Mouse (Mus musculus) heart, postnatal 4 days (tissue): ENCODE measurements around the gene Pusl1. TPM values are rescaled to one million over a fixed set of nuclear protein-coding genes. Genes with fewer than 3 reads are reported as not detected.

Experiments
- DNase-seq: peaks from one replicate; pipeline ENCODE4 v3.0.0; 2021
- total RNA-seq, 2 experiments: library from RNA; stranded (reverse); gene quantifications; 2 replicates each; pipeline ENCODE4 v1.2.3; 2021

The Pusl1 gene
- 10 to 100 TPM; 18.3 to 23.1 TPM for total RNA-seq

GRCm38 (mm10) chr4:155891551-155892001 is at the start of gene Pusl1, which contains the start of gene Acap3:
TSS of gene Pusl1 (minus strand) at chr4:155891781.
TSS of gene Acap3 (plus strand) at chr4:155891822.
- DNase-seq: peak; percentile 98

- no peak for DNase-seq
Measured at GRCm38 (mm10) chr4:155932031-155932430, 40.5 kb upstream of the Pusl1 start.

GRCm38 (mm10) chr4:155908751-155909150 is 17.2 kb upstream of the Pusl1 start:
- peak; percentile 3 for DNase-seq

GRCm38 (mm10) chr4:155908281-155908680 is 16.7 kb upstream of the Pusl1 start:
- peak; percentile 4 for DNase-seq

DNA sequence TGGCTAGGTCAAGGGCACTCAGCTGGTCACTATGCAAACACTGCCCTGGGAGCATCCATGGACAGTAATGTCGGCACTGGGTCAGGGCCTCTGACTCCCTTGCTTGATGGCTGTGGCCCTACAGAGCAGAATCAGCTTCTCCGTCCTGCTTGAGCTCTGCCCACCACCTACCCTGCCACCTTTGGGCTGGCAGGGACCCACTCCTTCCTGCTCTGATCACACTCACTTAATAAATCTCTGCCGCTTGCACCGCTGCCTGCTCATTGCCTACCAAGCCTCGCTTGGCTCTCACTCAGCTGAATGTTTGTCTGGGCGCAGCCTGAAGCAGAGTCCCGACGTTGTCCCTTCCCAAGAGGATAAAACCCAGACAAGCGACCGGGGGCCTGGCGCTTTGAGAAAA is 15.4 kb upstream of the Pusl1 start:
- no peak for DNase-seq

GRCm38 (mm10) chr4:155906125-155906524 is 14.5 kb upstream of the Pusl1 start:
- peak; percentile 3 for DNase-seq

DNA sequence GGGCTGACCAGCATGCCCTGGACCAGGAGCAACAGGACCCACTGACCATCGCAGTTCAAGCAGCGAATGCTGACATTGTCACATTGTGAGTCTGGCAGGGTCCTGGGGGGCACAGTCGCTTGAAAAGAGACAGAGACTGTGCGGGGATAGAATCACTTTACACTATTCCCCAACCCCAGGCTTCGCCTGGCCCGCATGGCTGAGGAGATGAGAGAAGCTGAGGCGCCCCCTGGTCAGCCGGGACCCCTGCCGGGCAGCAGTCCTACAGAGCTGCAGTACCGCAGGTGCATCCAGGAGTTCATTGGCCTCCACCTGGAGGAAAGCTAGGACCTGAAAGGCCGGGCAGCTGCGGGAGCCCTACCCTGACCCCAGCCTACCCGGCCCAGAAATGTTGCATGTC is 14.1 kb upstream of the Pusl1 start:
- peak; percentile 5 for DNase-seq

DNA sequence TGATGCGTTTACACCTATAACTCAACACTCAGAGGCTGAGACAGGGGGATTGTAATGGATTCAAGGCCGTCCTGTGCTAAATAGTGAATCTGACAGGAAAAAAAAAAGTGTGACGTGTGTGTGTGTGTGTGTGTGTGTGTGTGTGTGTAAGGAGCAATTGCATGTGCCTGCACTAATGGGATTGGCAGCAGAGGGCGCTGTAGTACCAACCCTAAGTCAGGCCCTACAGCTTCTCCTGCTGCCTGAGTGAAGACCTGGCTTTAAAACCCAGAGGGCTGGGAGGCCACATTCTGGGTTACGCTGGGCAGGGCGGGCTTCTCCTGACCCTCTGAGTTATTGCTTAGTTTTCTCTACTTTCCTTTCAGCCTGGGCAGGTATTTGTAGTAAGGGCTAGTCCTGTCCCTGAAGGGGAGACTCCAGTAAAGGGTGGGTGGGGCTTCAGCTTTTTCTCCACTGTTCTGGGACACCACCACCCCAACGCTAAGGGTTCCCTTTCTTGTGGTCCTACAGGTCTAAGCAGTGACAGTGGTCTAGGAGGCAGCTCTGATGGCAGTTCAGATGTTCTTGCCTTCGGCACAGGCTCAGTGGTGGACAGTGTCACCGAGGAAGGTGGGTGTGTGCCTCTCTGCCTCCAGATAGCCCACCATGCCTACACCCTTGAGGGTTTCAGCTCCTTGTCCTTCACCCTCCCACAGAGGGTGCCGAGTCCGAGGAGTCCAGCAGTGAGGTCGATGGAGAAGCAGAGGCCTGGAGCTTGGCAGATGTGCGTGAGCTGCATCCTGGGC is 12.9 kb upstream of the Pusl1 start:
- peak; percentile 21 for DNase-seq

GRCm38 (mm10) chr4:155903246-155903645 is 11.7 kb upstream of the Pusl1 start:
- DNase-seq: peak; percentile 3

GRCm38 (mm10) chr4:155901205-155901604 is 9.6 kb upstream of the Pusl1 start:
- DNase-seq: peak; percentile 61

DNA sequence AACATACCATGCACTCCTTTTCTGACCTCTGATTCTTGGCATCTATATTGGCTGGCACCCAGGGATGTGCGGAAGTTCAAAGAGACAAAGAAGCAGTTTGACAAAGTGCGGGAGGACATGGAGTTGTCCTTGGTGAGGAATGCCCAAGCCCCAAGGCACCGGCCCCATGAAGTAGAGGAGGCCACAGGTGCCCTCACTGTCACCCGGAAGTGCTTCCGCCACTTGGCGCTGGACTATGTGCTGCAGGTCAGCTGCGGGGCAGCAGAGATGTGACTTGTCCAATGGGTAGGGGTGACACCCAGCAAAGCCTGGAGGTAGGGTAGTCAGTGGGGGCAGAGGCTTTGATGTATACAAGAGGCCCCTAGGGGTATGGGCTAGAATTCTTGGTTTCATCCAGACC is 7.8 kb upstream of the Pusl1 start:
- peak; percentile 4 for DNase-seq

DNA sequence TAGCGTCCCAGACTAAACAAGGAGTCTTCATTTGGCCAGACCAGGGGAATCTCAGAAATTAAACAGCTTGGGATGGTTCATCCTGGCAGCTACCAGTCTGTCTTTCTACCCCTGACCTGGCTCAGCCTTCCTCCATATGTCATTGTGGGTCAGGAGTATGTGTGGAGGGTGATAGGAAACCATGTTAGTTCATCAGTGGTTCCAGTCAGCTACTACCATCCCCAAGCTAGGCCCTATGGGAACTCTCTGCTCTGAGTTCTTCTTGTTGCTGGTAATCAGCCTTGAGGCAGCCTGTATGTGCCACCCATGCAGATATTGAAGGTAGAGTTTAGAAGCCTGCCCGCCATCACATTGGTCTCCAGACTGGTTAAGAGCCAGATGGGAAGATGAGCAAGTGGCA is 6.7 kb upstream of the Pusl1 start:
- DNase-seq: no peak

DNA sequence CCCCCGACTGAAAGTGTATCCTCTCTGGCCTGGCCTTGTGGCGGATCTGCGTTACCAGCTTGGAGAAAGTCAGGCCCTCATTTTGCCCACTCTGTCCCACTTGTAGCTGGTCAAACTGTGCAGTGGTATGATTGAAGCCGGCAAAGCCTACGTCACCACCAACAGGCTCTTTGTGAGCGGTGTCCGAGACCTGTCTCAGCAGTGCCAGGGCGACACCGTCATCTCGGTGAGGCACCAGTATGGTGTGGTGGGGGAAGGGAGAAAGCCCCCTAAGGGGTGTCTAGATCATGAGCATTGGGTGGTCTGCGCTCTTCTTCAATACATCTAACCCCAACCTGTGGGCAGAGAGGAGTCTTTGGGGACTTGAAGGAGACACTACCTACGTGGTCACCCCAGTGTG is 4.9 kb upstream of the Pusl1 start:
- peak; percentile 3 for DNase-seq

DNA sequence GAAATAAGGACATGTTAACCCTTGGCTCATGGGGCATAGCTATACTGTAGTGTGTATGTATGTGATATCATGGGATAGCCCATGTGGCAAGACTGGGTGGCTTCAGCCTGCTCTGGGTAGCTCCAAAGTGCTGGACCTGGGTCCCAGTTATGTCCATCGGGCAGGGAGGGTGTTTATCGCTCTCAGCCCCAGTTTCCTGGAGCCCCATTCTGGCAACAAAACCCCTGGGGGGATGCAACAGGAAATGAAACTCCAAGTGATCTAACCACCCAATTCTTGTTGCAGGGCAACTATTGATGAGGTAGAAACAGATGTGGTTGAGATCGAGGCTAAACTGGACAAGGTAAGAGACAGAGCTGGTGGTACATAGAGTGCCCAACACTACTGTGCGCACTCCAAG is 4.2 kb upstream of the Pusl1 start:
- peak; percentile 5 for DNase-seq

DNA sequence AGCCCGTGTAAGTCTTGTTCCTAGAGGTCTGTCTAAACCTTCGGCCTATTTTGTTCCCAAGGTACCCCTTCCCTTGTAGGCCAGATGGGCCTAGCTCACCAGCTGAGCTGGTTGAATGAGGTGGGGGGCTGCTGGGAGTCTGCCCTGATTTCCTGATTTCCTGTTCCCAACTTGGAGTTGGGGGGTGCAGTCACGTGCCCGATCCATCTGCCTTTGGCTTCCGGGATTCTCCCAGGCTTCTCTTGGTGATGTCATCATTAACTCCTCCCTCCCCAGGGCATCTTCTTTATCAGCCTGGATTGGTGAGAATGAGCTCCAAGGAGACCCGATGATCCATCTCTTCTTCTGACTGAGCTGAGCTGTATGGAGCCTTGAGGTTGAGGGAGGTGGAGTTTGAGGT is 3.6 kb upstream of the Pusl1 start:
- peak; percentile 67 for DNase-seq

DNA sequence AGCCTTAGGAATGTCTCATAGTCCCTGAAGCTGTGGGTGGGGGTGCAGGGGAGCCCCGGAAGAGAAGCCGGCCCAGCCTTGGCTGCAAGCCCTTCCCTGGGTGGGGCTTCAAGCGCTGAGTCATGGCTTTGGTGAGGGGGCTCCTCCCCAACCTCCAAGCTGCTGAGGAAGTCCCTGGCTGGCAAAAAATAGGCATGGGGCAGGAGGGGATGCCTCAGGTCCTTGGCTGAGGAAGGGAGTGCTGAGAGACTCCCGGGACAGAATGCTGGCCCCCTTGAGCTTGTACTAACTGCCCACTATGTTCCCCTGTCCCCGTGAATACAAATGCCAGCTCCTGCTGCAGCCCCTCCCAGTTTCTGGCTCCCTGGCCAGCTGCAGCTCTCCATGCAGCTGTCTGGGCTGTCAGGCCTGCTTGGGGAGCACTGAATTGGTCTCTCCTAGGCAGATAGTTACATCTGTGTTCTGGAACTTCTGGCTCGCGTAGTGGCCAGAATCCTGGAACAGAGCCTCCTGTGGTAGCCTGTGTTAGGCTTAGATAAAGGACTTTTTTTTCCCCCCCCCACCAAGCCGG is 2.8 kb upstream of the Pusl1 start:
- peak; percentile 74 for DNase-seq

DNA sequence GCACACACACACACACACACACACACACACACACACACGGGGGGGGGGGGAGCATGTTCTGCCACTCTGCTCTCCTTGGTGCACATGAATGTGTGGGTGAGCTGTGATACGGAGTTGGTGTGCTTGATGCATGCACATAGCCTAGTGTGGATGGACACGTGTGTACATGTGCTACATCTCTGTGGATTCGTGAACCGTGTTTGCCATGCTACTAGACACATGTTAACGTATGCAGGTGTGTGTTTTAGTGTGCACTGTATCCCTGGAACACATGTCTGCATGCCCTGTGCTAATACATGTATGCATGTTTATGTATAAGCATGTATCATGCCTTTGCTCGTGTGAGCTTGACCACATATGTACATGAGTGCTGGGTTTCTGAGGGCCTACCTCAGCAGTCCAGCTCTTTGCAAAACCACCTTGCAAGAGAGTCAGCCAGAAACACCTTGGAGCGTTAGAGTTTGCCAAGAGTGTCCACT is 1.7 kb upstream of the Pusl1 start:
- DNase-seq: peak; percentile 3

DNA sequence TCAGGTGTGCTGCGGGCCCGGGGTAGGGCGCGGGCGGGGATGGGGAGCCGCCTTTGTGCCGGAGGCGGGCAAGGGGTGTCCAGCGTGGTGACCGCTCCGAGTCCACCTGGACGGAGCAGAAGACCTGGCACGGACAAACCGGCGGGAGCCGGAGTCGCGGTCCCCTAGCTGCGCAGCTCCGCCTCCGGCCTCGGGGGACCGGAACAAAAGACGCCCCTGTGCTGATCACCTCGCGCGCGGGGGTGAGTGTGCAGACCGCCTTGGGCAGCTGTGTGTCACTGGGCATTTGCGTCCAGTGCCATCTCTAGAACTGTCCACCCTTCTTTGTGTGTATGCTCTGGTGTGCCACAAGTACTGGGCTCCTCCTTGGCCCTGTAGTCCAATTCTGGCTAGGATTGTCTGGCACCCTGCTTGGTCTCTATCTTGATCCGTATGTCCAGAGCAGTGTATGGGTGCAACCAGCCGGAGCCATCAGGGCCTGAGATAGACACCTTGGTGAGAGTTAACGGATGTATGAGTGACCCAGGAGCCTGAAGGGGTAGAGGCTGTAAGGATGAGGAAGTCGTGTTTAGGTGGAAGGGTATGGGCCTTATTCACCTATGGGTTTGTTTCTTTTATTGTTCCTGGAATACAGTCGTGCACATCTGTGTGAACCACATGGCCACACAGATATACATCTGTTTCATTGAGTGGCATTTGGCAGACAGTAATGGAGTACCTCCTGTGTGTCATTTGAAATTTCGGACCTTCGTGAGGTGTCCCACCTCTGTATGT is 1.0 kb upstream of the Pusl1 start:
- peak; percentile 49 for DNase-seq

- peak; percentile 90 for DNase-seq
Measured at GRCm38 (mm10) chr4:155892017-155892416, 436 bp upstream of the Pusl1 start.

GRCm38 (mm10) chr4:155891011-155891471 is 540 bp downstream of the Pusl1 start:
- DNase-seq: no peak

- DNase-seq: no peak
Measured at GRCm38 (mm10) chr4:155889316-155889715, 2.3 kb downstream of the Pusl1 start.

DNA sequence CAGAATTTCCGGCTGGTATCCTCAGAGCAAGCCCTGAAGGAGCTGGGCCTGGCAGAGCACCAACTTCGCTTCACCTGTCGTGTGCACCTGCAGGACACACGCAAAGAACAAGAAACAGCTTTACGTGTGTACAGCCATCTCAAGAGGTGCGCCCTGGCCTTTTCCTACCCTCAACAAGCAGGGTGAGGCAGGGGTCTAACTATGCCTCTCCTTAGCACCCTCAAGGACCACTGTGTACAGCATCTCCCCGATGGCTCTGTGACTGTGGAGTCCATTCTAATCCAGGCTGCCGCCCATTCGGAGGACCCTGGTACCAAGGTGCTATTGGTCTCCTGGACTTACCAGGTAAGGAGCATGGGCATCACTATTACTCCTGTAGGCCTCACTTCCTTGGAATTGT is 3.4 kb downstream of the Pusl1 start:
- no peak for DNase-seq

GRCm38 (mm10) chr4:155887674-155888073 is 3.9 kb downstream of the Pusl1 start:
- no peak for DNase-seq
